Mouse (Mus musculus): ENCODE results near the gene Lrrc36. TPM values are rescaled to one million over a fixed set of nuclear protein-coding genes. Genes with fewer than 3 reads are reported as not detected.

Lrrc36 gene
- polyA plus RNA-seq, 1 experiment from 2014 or later = 0.09 TPM

Other genes starting within 250 kb of the Lrrc36 start
- gene Cbfb, start 242.9 kb upstream of the Lrrc36 start, polyA plus RNA-seq (2015; fragmentation: Nextera tagmentation; extraction: Ambion mirVana) = 6.6 and 7.5 TPM in 2 replicates
- 18.7 and 19.7 TPM in 2 replicates for gene D230025D16Rik, start 188.4 kb upstream of the Lrrc36 start, polyA plus RNA-seq (2015; fragmentation: Nextera tagmentation; extraction: Ambion mirVana)
- 2.1 and 2.5 TPM in 2 replicates for gene B3gnt9, start 158.4 kb upstream of the Lrrc36 start, polyA plus RNA-seq (2015; fragmentation: Nextera tagmentation; extraction: Ambion mirVana)
- 12.5 and 14.0 TPM in 2 replicates for gene Tradd, start 149.0 kb upstream of the Lrrc36 start, polyA plus RNA-seq (2015; fragmentation: Nextera tagmentation; extraction: Ambion mirVana)
- 1.4 TPM in 2 replicates for gene Fbxl8, start 148.9 kb upstream of the Lrrc36 start, polyA plus RNA-seq (2015; fragmentation: Nextera tagmentation; extraction: Ambion mirVana)
- gene Hsf4, start 143.8 kb upstream of the Lrrc36 start, polyA plus RNA-seq (2015; fragmentation: Nextera tagmentation; extraction: Ambion mirVana) = 0.08 and 0.09 TPM in 2 replicates
- 0.12 and 0.19 TPM in 2 replicates for gene Nol3, start 137.4 kb upstream of the Lrrc36 start, polyA plus RNA-seq (2015; fragmentation: Nextera tagmentation; extraction: Ambion mirVana)
- gene 4931428F04Rik, start 123.7 kb upstream of the Lrrc36 start, polyA plus RNA-seq (2015; fragmentation: Nextera tagmentation; extraction: Ambion mirVana) = 0.55 and 0.84 TPM in 2 replicates
- gene Exoc3l, start 117.5 kb upstream of the Lrrc36 start, polyA plus RNA-seq (2015; fragmentation: Nextera tagmentation; extraction: Ambion mirVana) = 5.9 and 6.5 TPM in 2 replicates
- gene E2f4, start 115.9 kb upstream of the Lrrc36 start, polyA plus RNA-seq (2015; fragmentation: Nextera tagmentation; extraction: Ambion mirVana) = 169 and 187 TPM in 2 replicates
- 4.7 and 5.3 TPM in 2 replicates for gene Elmo3, start 108.0 kb upstream of the Lrrc36 start, polyA plus RNA-seq (2015; fragmentation: Nextera tagmentation; extraction: Ambion mirVana)
- gene Lrrc29, start 87.3 kb upstream of the Lrrc36 start, polyA plus RNA-seq (2015; fragmentation: Nextera tagmentation; extraction: Ambion mirVana) = 11.1 and 12.5 TPM in 2 replicates
- 81.4 and 82.0 TPM in 2 replicates for gene Tmem208, start 87.2 kb upstream of the Lrrc36 start, polyA plus RNA-seq (2015; fragmentation: Nextera tagmentation; extraction: Ambion mirVana)
- 0.46 and 0.60 TPM in 2 replicates for gene Fhod1, start 65.6 kb upstream of the Lrrc36 start, polyA plus RNA-seq (2015; fragmentation: Nextera tagmentation; extraction: Ambion mirVana)
- 0.13 TPM in 2 replicates for gene Slc9a5, start 64.7 kb upstream of the Lrrc36 start, polyA plus RNA-seq (2015; fragmentation: Nextera tagmentation; extraction: Ambion mirVana)
- not detected in 2 replicates for gene Plekhg4, start 40.3 kb upstream of the Lrrc36 start, polyA plus RNA-seq (2015; fragmentation: Nextera tagmentation; extraction: Ambion mirVana)
- not detected in 2 replicates for gene Kctd19, start 69 bp upstream of the Lrrc36 start, polyA plus RNA-seq (2015; fragmentation: Nextera tagmentation; extraction: Ambion mirVana)
- gene Tppp3, start 58.0 kb downstream of the Lrrc36 start, polyA plus RNA-seq (2015; fragmentation: Nextera tagmentation; extraction: Ambion mirVana) = 2.8 and 5.9 TPM in 2 replicates
- gene Zdhhc1, start 83.3 kb downstream of the Lrrc36 start, polyA plus RNA-seq (2015; fragmentation: Nextera tagmentation; extraction: Ambion mirVana) = 1.6 and 2.2 TPM in 2 replicates
- gene Hsd11b2, start 105.2 kb downstream of the Lrrc36 start, polyA plus RNA-seq (2015; fragmentation: Nextera tagmentation; extraction: Ambion mirVana) = 0.34 and 0.66 TPM in 2 replicates
- gene Atp6v0d1, start 152.5 kb downstream of the Lrrc36 start, polyA plus RNA-seq (2015; fragmentation: Nextera tagmentation; extraction: Ambion mirVana) = 51.0 and 54.0 TPM in 2 replicates
- 7.3 and 8.3 TPM in 2 replicates for gene Ripor1, start 191.7 kb downstream of the Lrrc36 start, polyA plus RNA-seq (2015; fragmentation: Nextera tagmentation; extraction: Ambion mirVana)
- 55.3 and 57.8 TPM in 2 replicates for gene Ctcf, start 223.0 kb downstream of the Lrrc36 start, polyA plus RNA-seq (2015; fragmentation: Nextera tagmentation; extraction: Ambion mirVana)
- 0.13 TPM in 1 of 2 replicates, not detected in the other for gene Agrp, start 223.8 kb downstream of the Lrrc36 start, polyA plus RNA-seq (2015; fragmentation: Nextera tagmentation; extraction: Ambion mirVana)